Mouse (Mus musculus) MEL (cell line): ENCODE measurements at regions not wholly inside any gene's neighbourhood (a gene's known extent, or its start where the extent isn't known, plus 50 kb on each side); places are given as distances from the start of the nearest gene placed in this dataset.

Experiments
- DNase-seq: peaks from one replicate; pipeline ENCODE4 v3.0.0; 2011; ENCODE audit warnings: low read depth, low spot score
- H3K27ac ChIP-seq: 2 replicates; pipeline ENCODE4 v1.5.1; 2012; ENCODE audit warnings: low read depth, mild to moderate bottlenecking, control low read depth, low read length, moderate library complexity; ENCODE audit not compliant: control insufficient read depth
- H3K27me3 ChIP-seq, 2 experiments: fragments of 150-350 bp in 1 of 2; sonication (generic) in 1 of 2; 2 replicates each; pipeline ENCODE4 v1.6.1; 2012; ENCODE audit warnings: low read length in 2 of 2, mild to moderate bottlenecking in 2 of 2, improper control_type of control experiment in 1 of 2, moderate library complexity in 1 of 2; ENCODE audit not compliant: insufficient read depth in 2 of 2, control insufficient read depth in 1 of 2
- H3K36me3 ChIP-seq, 2 experiments: 2 replicates each; pipeline ENCODE4 v1.6.1; 2012 to 2014; ENCODE audit warnings: low read length in 2 of 2, improper control_type of control experiment in 1 of 2, inconsistent platforms in 1 of 2, mild to moderate bottlenecking in 1 of 2; ENCODE audit not compliant: insufficient read depth in 2 of 2, control insufficient read depth in 1 of 2
- H3K4me1 ChIP-seq, 2 experiments: fragments of 150-350 bp in 1 of 2; sonication (generic) in 1 of 2; 2 replicates each; pipeline ENCODE4 v1.6.1; 2012; ENCODE audit warnings: low read length in 2 of 2, improper control_type of control experiment in 1 of 2, mild to moderate bottlenecking in 1 of 2; ENCODE audit not compliant: insufficient read depth in 2 of 2, control insufficient read depth in 1 of 2
- H3K4me3 ChIP-seq, 2 experiments: fragments of 150-350 bp in 1 of 2; sonication (generic) in 1 of 2; 2 replicates each; pipeline ENCODE4 v1.5.1; 2012; ENCODE audit warnings: low read depth in 2 of 2, low read length in 2 of 2, mild to moderate bottlenecking in 2 of 2, moderate library complexity in 2 of 2, control low read depth in 1 of 2, improper control_type of control experiment in 1 of 2; ENCODE audit not compliant: control insufficient read depth in 1 of 2, insufficient read depth in 1 of 2
- H3K79me2 ChIP-seq: 2 replicates; pipeline ENCODE4 v1.6.1; 2012; ENCODE audit warnings: mild to moderate bottlenecking, low read length, moderate library complexity; ENCODE audit not compliant: control insufficient read depth, poor library complexity, insufficient read depth
- H3K9ac ChIP-seq: 2 replicates; pipeline ENCODE4 v1.6.1; 2012; ENCODE audit warnings: low read depth, mild to moderate bottlenecking, control low read depth, low read length, moderate library complexity; ENCODE audit not compliant: control insufficient read depth, poor library complexity, severe bottlenecking
- H3K9me3 ChIP-seq: fragments of 150-350 bp; sonication (generic); replicated peaks from 2 replicates; pipeline ENCODE4 v1.6.1; 2012; ENCODE audit warnings: mild to moderate bottlenecking, low read length, improper control_type of control experiment, moderate library complexity; ENCODE audit not compliant: insufficient read depth
- CHD1 ChIP-seq: IDR thresholded peaks from 2 replicates; pipeline ENCODE4 v1.6.1; 2012; ENCODE audit warnings: low read depth, mild to moderate bottlenecking, inconsistent platforms, low read length, improper control_type of control experiment
- CHD2 ChIP-seq: IDR thresholded peaks from 2 replicates; pipeline ENCODE4 v1.6.1; 2011; ENCODE audit warnings: low read length, improper control_type of control experiment
- E2F4 ChIP-seq: IDR thresholded peaks from 2 replicates; pipeline ENCODE4 v1.6.1; 2011; ENCODE audit warnings: low read depth, low read length, improper control_type of control experiment, borderline replicate concordance
- ELF1 ChIP-seq: IDR thresholded peaks from 2 replicates; pipeline ENCODE4 v1.6.1; 2014; ENCODE audit warnings: low read depth, mild to moderate bottlenecking, inconsistent platforms, low read length, improper control_type of control experiment, moderate library complexity
- GABPA ChIP-seq: IDR thresholded peaks from 2 replicates; pipeline ENCODE4 v1.6.1; 2012; ENCODE audit warnings: low read depth, mild to moderate bottlenecking, inconsistent platforms, low read length, improper control_type of control experiment, moderate library complexity
- HCFC1 ChIP-seq: IDR thresholded peaks from 2 replicates; pipeline ENCODE4 v1.6.1; 2012; ENCODE audit warnings: low read depth, mild to moderate bottlenecking, inconsistent platforms, low read length, improper control_type of control experiment, moderate library complexity
- JUND ChIP-seq: IDR thresholded peaks from 2 replicates; pipeline ENCODE4 v1.6.1; 2011; ENCODE audit warnings: low read depth, mild to moderate bottlenecking, improper control_type of control experiment, low read length
- MAFK ChIP-seq: IDR thresholded peaks from 2 replicates; pipeline ENCODE4 v1.6.1; 2011; ENCODE audit warnings: low read depth, mild to moderate bottlenecking, low read length, improper control_type of control experiment, borderline replicate concordance
- MAX ChIP-seq: IDR thresholded peaks from 2 replicates; pipeline ENCODE4 v1.6.1; 2011; ENCODE audit warnings: low read length, improper control_type of control experiment
- MAZ ChIP-seq: IDR thresholded peaks from 2 replicates; pipeline ENCODE4 v1.6.1; 2012; ENCODE audit warnings: low read depth, mild to moderate bottlenecking, inconsistent platforms, low read length, improper control_type of control experiment
- MEF2A ChIP-seq: IDR thresholded peaks from 2 replicates; pipeline ENCODE4 v1.6.1; 2014; ENCODE audit warnings: low read depth, mild to moderate bottlenecking, inconsistent platforms, low read length, improper control_type of control experiment; ENCODE audit not compliant: poor library complexity, insufficient replicate concordance, severe bottlenecking; ENCODE audit errors: extremely low read depth
- MXI1 ChIP-seq: IDR thresholded peaks from 2 replicates; pipeline ENCODE4 v1.6.1; 2011; ENCODE audit warnings: mild to moderate bottlenecking, low read depth, low read length, improper control_type of control experiment
- MYB ChIP-seq: IDR thresholded peaks from 2 replicates; pipeline ENCODE4 v1.6.1; 2011; ENCODE audit warnings: mild to moderate bottlenecking, low read depth, low read length, improper control_type of control experiment
- MYC ChIP-seq: IDR thresholded peaks from 2 replicates; pipeline ENCODE4 v1.6.1; 2011; ENCODE audit warnings: low read depth, mild to moderate bottlenecking, low read length, improper control_type of control experiment, moderate library complexity
- NELFE ChIP-seq: IDR thresholded peaks from 2 replicates; pipeline ENCODE4 v1.6.1; 2011; ENCODE audit warnings: low read depth, low read length, improper control_type of control experiment
- NRF1 ChIP-seq: IDR thresholded peaks from 2 replicates; pipeline ENCODE4 v1.6.1; 2014; ENCODE audit warnings: low read depth, mild to moderate bottlenecking, inconsistent platforms, low read length, improper control_type of control experiment, moderate library complexity; ENCODE audit not compliant: poor library complexity, insufficient read depth, severe bottlenecking
- POLR2A ChIP-seq, 2 experiments: IDR thresholded peaks; 2 replicates each; pipeline ENCODE4 v1.6.1; 2011 to 2012; ENCODE audit warnings: low read length in 2 of 2, mild to moderate bottlenecking in 2 of 2, control low read depth in 1 of 2, improper control_type of control experiment in 1 of 2, low read depth in 1 of 2, moderate library complexity in 1 of 2; ENCODE audit not compliant: control insufficient read depth in 1 of 2, insufficient read depth in 1 of 2, poor library complexity in 1 of 2
- POLR2AphosphoS5 ChIP-seq: IDR thresholded peaks from 2 replicates; pipeline ENCODE4 v1.6.1; 2012; ENCODE audit warnings: low read depth, borderline replicate concordance, mild to moderate bottlenecking, inconsistent platforms, low read length, moderate library complexity, mixed read lengths
- RAD21 ChIP-seq: IDR thresholded peaks from 2 replicates; pipeline ENCODE4 v1.6.1; 2011; ENCODE audit warnings: mild to moderate bottlenecking, low read depth, low read length, improper control_type of control experiment
- RCOR1 ChIP-seq: IDR thresholded peaks from 2 replicates; pipeline ENCODE4 v1.6.1; 2012; ENCODE audit warnings: low read depth, mild to moderate bottlenecking, inconsistent platforms, low read length, improper control_type of control experiment
- SIN3A ChIP-seq: IDR thresholded peaks from 2 replicates; pipeline ENCODE4 v1.6.1; 2012; ENCODE audit warnings: low read length, improper control_type of control experiment, inconsistent platforms
- SMC3 ChIP-seq: IDR thresholded peaks from 2 replicates; pipeline ENCODE4 v1.6.1; 2011; ENCODE audit warnings: low read depth, low read length, improper control_type of control experiment
- USF1 ChIP-seq: IDR thresholded peaks from 2 replicates; pipeline ENCODE4 v1.6.1; 2014; ENCODE audit warnings: low read depth, mild to moderate bottlenecking, inconsistent platforms, low read length, improper control_type of control experiment, moderate library complexity
- ZC3H11A ChIP-seq: IDR thresholded peaks from 2 replicates; pipeline ENCODE4 v1.6.1; 2012; ENCODE audit warnings: low read depth, mild to moderate bottlenecking, inconsistent platforms, low read length, improper control_type of control experiment
- ZMIZ1 ChIP-seq: IDR thresholded peaks from 2 replicates; pipeline ENCODE4 v1.6.1; 2012; ENCODE audit warnings: low read depth, mild to moderate bottlenecking, inconsistent platforms, low read length, improper control_type of control experiment, moderate library complexity
- ZNF384 ChIP-seq: IDR thresholded peaks from 2 replicates; pipeline ENCODE4 v1.6.1; 2012; ENCODE audit warnings: low read depth, mild to moderate bottlenecking, inconsistent platforms, low read length, improper control_type of control experiment

DNA sequence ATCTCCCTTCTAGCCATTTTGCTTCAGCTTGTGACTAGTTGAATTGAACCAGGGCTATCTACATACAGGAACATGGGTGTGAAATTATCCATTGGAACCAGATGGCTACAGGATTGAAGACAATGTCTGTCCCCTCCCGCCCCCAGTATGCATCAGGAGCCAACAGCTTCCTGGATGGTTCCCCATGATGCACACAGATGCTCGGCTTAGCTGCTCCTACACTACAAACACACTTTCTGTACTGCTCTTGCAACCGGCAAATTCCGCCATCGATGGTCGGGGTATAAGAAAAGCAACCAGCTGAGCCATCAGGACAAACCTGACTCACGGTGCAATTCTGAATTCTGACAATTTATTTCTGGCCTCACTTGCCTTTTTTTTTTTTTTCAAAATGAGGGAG is 258.9 kb downstream of the Tle3 start:
- no peaks in the 10 kb centered on the region for H3K79me2 ChIP-seq
- no peaks in the 10 kb centered on the region for H3K4me1 ChIP-seq
- no peak overlapping the region for H3K9ac ChIP-seq
- H3K27ac ChIP-seq, result no peak overlapping the region
- H3K9me3 ChIP-seq, result no peaks in the 10 kb centered on the region
- H3K36me3 ChIP-seq, result no peaks in the 10 kb centered on the region
- TF ChIP-seq JUND (no peak), MAX (no peak), MYC (no peak), RAD21 (no peak), MAFK (no peak), ZNF384 (no peak), POLR2A (IDR thresholded peaks at IDR 0.05; ENCODE audit: control insufficient read depth in 1 of 2, insufficient read depth in 1 of 2, low read depth in 1 of 2, low read length in 2 of 2, poor library complexity in 1 of 2) (no peak)
- no peak for DNase-seq
- no peak overlapping the region for H3K4me3 ChIP-seq
- peaks cover 2 to 4% of the 10 kb centered on the region in 2 experiments for H3K27me3 ChIP-seq

DNA sequence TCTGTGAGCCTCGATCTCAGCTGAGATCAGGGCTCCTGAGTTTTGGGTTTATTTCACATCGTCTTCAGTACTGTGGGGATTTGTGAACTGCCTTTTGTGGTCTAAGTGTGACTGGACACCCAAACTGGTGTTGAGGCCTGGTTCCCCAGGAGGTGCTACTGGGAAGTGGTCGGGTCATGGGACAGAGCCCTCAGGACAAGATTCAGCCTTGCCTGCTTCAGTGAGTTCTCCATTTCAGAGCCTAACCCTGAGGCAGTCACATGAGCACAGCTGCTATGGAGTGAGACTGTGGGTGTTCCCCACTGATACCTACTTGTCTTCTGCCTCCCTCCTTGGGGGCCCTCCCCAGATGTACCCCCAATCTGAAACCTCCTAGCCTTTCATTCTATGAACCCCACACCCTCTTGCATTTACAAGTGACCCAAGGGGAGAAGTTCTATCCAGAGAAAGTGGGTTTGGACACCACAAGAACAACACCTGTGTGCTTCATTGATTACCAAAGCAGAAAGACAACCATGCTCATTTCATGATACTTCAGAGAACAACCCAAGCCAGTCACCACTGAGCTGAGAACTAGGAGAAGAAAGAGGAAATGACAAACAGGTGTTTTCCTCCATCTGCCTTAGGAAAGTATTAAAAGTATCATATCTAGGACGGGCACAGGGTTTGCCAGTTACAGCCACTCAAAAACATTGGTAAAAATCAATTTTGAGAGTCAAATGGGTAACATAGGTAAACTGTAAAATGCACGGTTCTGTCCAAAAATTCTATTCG is 255.8 kb downstream of the Tle3 start:
- no peaks in the 10 kb centered on the region for H3K4me1 ChIP-seq
- no peak for DNase-seq
- no peak overlapping the region for H3K4me3 ChIP-seq
- TF ChIP-seq MYB (no peak), CHD1 (no peak), NELFE (no peak)
- no peaks in the 10 kb centered on the region for H3K9me3 ChIP-seq
- no peak overlapping the region for H3K27ac ChIP-seq
- no peaks in the 10 kb centered on the region for H3K79me2 ChIP-seq
- no peaks in the 10 kb centered on the region for H3K36me3 ChIP-seq
- peaks cover 1 to 2% of the 10 kb centered on the region in 2 experiments; a peak in 3 of 4 replicates for H3K27me3 ChIP-seq
- no peak overlapping the region for H3K9ac ChIP-seq

DNA sequence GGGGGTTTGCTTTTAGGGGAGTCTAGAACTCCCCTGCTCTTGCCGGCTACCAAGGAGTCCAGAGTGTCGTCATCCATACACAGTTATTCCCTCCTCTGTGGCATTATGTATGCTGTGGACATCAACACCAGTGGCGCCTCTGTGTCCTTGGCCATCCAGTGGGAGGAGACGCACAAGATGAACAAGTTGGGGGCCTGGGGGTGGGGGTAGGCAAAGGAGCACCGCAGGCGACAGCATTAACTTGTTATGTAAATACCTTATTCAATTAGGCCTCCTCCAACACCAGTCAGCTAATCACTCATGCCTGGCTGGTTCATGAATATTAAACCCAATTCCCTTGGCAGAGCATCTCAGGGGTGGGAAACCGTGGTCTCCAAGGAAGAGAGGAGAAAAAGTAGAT is 250.8 kb downstream of the Tle3 start:
- H3K4me3 ChIP-seq, result no peak overlapping the region
- no peaks in the 10 kb centered on the region for H3K36me3 ChIP-seq
- H3K27me3 ChIP-seq, result peaks cover 0 to 5% of the 10 kb centered on the region in 2 experiments; a peak in 3 of 4 replicates
- H3K4me1 ChIP-seq, result no peaks in the 10 kb centered on the region
- no peak for DNase-seq
- no peaks in the 10 kb centered on the region for H3K9me3 ChIP-seq
- H3K27ac ChIP-seq, result no peak overlapping the region
- no peaks in the 10 kb centered on the region for H3K79me2 ChIP-seq
- no peak for TF ChIP-seq RAD21
- no peak for TF ChIP-seq MXI1
- no peak for TF ChIP-seq E2F4
- TF ChIP-seq GABPA, result no peak
- no peak for TF ChIP-seq MEF2A
- no peak for TF ChIP-seq SIN3A
- TF ChIP-seq ZNF384, result no peak
- TF ChIP-seq ZC3H11A, result no peak
- TF ChIP-seq NRF1, result no peak
- no peak for TF ChIP-seq POLR2AphosphoS5
- no peak for TF ChIP-seq MAZ
- TF ChIP-seq SMC3, result no peak
- no peak for TF ChIP-seq ZMIZ1
- no peak for TF ChIP-seq RCOR1
- no peak for TF ChIP-seq CHD2
- TF ChIP-seq ELF1, result no peak
- TF ChIP-seq HCFC1, result no peak
- TF ChIP-seq USF1, result no peak
- TF ChIP-seq, all 39 proteins: peak for 0
- no peak overlapping the region for H3K9ac ChIP-seq
